Mouse (Mus musculus): ENCODE data around the gene Neto2.

- no peak for TF ChIP-seq CTCF (IDR thresholded peaks at IDR 0.05; ENCODE audit: control insufficient read depth, insufficient read depth, low read length)
- no peak for TF ChIP-seq POLR2A (IDR thresholded peaks at IDR 0.05; ENCODE audit: borderline replicate concordance, control insufficient read depth, low read depth, low read length)
Measured at GRCm38 (mm10) chr8:85644921-85645665, 55.6 kb downstream of the Neto2 start.

Data from bone marrow, adult 2 months (tissue).